Mouse (Mus musculus) forebrain, embryonic 12.5 days (tissue): ENCODE data around the gene Sbno2. TPM values are rescaled to one million over a fixed set of nuclear protein-coding genes. Genes with fewer than 3 reads are reported as not detected.
A peak's percentile ranks its signal among the peaks of the same experiment; 100 is the strongest.

Source experiments
- ATAC-seq: fragments of 200-750 bp; cut with Nextera tagmentation; 2 replicates; pipeline ENCODE4 v1.8.0; 2017; ENCODE audit warnings: moderate TSS enrichment; ENCODE audit not compliant: low FRiP score
- H3K27ac ChIP-seq: fragments of 300-500 bp; sonication (generic); 2 replicates; pipeline ENCODE4 v1.5.1; 2016; ENCODE audit warnings: mild to moderate bottlenecking
- H3K27me3 ChIP-seq: fragments of 300-500 bp; sonication (generic); 2 replicates; pipeline ENCODE4 v1.6.1; 2016; ENCODE audit warnings: mild to moderate bottlenecking
- H3K36me3 ChIP-seq: fragments of 300-500 bp; sonication (generic); replicated peaks from 2 replicates; pipeline ENCODE4 v1.6.1; 2016; ENCODE audit warnings: mild to moderate bottlenecking
- H3K4me1 ChIP-seq: fragments of 300-500 bp; sonication (generic); 2 replicates; pipeline ENCODE4 v1.6.1; 2016
- H3K4me2 ChIP-seq: fragments of 300-500 bp; sonication (generic); 2 replicates; pipeline ENCODE4 v1.6.1; 2016; ENCODE audit warnings: mild to moderate bottlenecking, moderate library complexity
- H3K4me3 ChIP-seq: fragments of 300-500 bp; sonication (generic); replicated peaks from 2 replicates; pipeline ENCODE4 v1.5.1; 2016; ENCODE audit warnings: mild to moderate bottlenecking
- H3K9ac ChIP-seq: fragments of 300-500 bp; sonication (generic); 2 replicates; pipeline ENCODE4 v1.6.1; 2016; ENCODE audit warnings: mild to moderate bottlenecking
- H3K9me3 ChIP-seq: fragments of 300-500 bp; sonication (generic); 2 replicates; pipeline ENCODE4 v1.6.1; 2016
- WGBS: fragments of 180-500 bp; shearing (Covaris S2); methylation state at CpG from one replicate; pipeline ENCODE4 v1.1.7; 2016; 5-methylcytosine and 5-hydroxymethylcytosine counted together
- polyA plus RNA-seq: library from polyadenylated mRNA; unstranded; fragments of >200 nt; fragmentation: Nextera tagmentation; extraction: Ambion mirVana; gene quantifications from 2 replicates; pipeline ENCODE4 v1.2.1, GENCODE M21; 2016

The Sbno2 gene
- polyA plus RNA-seq, 1 experiment from 2014 or later = 16.4 TPM

GRCm38 (mm10) chr10:80147719-80148601, 42.6 kb upstream of the Sbno2 start, which contains the start of gene Midn:
TSS of gene Midn (plus strand) at chr10:80148272.
- ATAC-seq = peak; percentile 37
- H3K27ac ChIP-seq = peak within 1 kb of the TSS; percentile 100
- peaks cover 57% of the 10 kb centered on the region for H3K36me3 ChIP-seq
- H3K4me3 ChIP-seq = peak within 1 kb of the TSS; percentile 97
- WGBS = 1% methylated on average over 40 of the region's 42 CpGs
- H3K9ac ChIP-seq = peak within 1 kb of the TSS; percentile 91
- peaks cover 62% of the 10 kb centered on the region for H3K4me1 ChIP-seq
- H3K4me2 ChIP-seq = peak within 1 kb of the TSS; percentile 70
- H3K9me3 ChIP-seq = no peaks in the 10 kb centered on the region
- H3K27me3 ChIP-seq = no peaks in the 10 kb centered on the region

- Histone ChIP-seq H3K27ac (peak overlapping the region; percentile 100), H3K36me3 (peaks cover 49% of the 10 kb centered on the region), H3K9ac (peak overlapping the region; percentile 91; the same call in 1 of the 2 replicates)
Observed at GRCm38 (mm10) chr10:80147146-80147718, 41.9 kb upstream of the Sbno2 start.

DNA sequence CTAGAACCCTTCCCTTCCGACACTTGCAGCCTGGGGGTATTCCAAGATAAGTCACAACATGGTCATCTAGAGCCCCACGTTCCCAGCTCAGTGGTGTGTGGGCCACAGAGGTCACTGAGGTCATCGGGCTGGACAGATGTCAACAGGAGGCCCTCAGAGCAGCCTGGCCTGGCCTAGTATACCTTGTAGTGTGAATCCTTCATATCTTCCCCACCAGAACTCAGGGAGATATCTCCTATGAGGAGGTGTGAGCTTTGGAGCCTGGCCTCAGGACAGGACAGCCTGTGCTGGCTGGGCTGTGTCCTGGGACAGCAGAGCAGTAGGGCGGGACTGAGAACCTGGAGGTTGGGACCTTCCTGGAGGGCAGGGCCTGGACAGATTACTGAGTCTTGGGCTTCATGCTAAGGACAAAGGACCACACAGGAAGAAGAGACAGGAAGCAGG, 41.2 kb upstream of the Sbno2 start:
- H3K4me3 ChIP-seq = no peak overlapping the region
- no peak overlapping the region for H3K4me2 ChIP-seq
- H3K36me3 ChIP-seq = peaks cover 43% of the 10 kb centered on the region
- H3K27ac ChIP-seq = peak overlapping the region; percentile 100; the same call in 1 of the 2 replicates
- H3K27me3 ChIP-seq = no peaks in the 10 kb centered on the region
- ATAC-seq = no peak
- no peak overlapping the region for H3K9ac ChIP-seq
- H3K9me3 ChIP-seq = no peaks in the 10 kb centered on the region
- peaks cover 57% of the 10 kb centered on the region for H3K4me1 ChIP-seq
- 84% methylated on average over 4 of the region's 4 CpGs for WGBS

More at GRCm38 (mm10) chr10:80147146-80147718, 41.9 kb upstream of the Sbno2 start:
- H3K9me3 ChIP-seq = no peaks in the 10 kb centered on the region
- H3K27me3 ChIP-seq = no peaks in the 10 kb centered on the region
- H3K4me2 ChIP-seq = peak overlapping the region; percentile 70
- H3K4me3 ChIP-seq = peak overlapping the region; percentile 97; the same call in 1 of the 2 replicates
- ATAC-seq = no peak
- 82% methylated on average over 5 of the region's 5 CpGs for WGBS
- H3K4me1 ChIP-seq = peaks cover 60% of the 10 kb centered on the region

GRCm38 (mm10) chr10:80145896-80146295, 40.5 kb upstream of the Sbno2 start:
- Histone ChIP-seq H3K27ac (peak overlapping the region; percentile 19; the same call in 1 of the 2 replicates), H3K27me3 (no peaks in the 10 kb centered on the region), H3K36me3 (peaks cover 38% of the 10 kb centered on the region), H3K4me3 (no peak overlapping the region), H3K4me2 (no peak overlapping the region), H3K4me1 (peaks cover 63% of the 10 kb centered on the region), H3K9ac (no peak overlapping the region; the same call in 1 of the 2 replicates), H3K9me3 (no peaks in the 10 kb centered on the region)
- ATAC-seq = no peak
- 90% methylated on average over 6 of the region's 6 CpGs for WGBS

DNA sequence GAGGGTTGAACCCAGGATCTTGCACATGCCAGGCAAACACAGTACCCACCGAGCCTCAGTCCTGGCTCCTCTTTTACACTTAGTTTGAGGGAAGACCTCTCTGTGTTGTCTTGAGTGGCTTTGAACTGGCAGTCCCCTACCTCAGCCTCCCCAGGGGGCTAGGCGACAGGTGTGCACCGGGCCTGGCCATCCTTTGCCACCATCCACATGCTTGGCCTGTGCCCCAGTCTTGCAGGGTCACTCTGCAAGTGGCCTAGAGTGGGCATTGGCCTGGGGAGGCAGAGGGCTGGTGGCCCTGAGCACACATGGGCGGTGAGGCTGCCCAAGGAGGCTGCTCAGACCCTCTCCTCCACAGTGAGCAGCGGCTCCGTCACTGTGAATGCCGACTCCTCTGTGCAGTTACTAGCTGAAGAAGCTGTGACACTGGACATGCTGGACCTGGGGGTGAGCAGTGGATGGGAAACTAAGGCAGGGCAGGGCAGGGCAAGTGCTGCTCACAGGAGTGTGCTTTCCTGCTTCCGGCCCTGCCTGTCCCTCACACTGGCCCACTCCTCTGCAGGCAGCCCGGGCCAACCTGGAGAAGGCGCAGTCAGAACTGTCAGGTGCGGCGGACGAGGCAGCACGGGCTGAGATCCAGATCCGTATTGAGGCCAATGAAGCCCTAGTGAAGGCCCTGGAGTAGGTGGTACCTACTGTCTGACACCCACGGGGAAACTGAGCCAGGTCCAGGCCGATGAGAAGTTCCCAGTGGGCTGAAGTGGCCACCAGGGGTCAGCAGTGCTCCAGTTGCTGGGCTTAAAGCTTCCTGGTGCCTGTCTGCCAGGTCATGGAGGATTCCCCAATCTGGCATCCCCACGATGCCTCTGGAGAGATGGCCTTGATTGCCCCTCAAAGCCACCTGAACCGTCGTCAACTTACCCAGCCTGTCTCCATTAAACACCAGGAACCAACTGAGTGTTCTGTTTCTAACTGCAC, 39.8 kb upstream of the Sbno2 start:
- H3K4me2 ChIP-seq = no peak overlapping the region
- peak overlapping the region; percentile 17; the same call in 1 of the 2 replicates for H3K9ac ChIP-seq
- H3K4me3 ChIP-seq = peak overlapping the region; percentile 10; the same call in 1 of the 2 replicates
- ATAC-seq = no peak
- H3K4me1 ChIP-seq = peaks cover 68% of the 10 kb centered on the region
- H3K36me3 ChIP-seq = peaks cover 38% of the 10 kb centered on the region
- H3K27me3 ChIP-seq = no peaks in the 10 kb centered on the region
- no peaks in the 10 kb centered on the region for H3K9me3 ChIP-seq
- 76% methylated on average over 20 of the region's 20 CpGs for WGBS
- H3K27ac ChIP-seq = peak overlapping the region; percentile 43; the same call in 1 of the 2 replicates

DNA sequence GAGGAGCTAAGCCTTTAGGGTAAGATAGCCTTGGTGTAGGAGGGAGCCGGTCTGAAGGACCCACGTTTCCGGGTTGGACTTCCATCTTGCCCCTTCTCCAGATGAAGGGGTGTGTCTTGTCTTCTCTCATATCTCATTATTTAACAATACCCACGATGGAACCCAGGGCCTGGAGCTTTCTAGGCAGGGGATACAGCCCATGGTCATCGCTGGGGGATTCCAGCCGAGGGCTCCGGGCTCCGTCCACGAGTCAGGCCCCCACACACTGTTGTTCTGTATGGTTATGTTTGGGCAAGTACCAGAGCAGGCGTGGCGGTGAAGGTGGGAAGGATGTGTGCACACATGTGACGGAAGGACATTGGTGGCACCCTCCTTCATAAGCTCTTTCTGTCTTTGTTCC, 38.8 kb upstream of the Sbno2 start:
- peaks cover 73% of the 10 kb centered on the region for H3K4me1 ChIP-seq
- no peak overlapping the region for H3K4me2 ChIP-seq
- ATAC-seq = no peak
- H3K9ac ChIP-seq = no peak overlapping the region
- no peak overlapping the region for H3K27ac ChIP-seq
- no peaks in the 10 kb centered on the region for H3K9me3 ChIP-seq
- H3K36me3 ChIP-seq = peaks cover 34% of the 10 kb centered on the region
- WGBS = 91% methylated on average over 12 of the region's 12 CpGs
- peaks cover 7% of the 10 kb centered on the region; the same call in 1 of the 2 replicates for H3K27me3 ChIP-seq
- peak overlapping the region; percentile 10; the same call in 1 of the 2 replicates for H3K4me3 ChIP-seq

DNA sequence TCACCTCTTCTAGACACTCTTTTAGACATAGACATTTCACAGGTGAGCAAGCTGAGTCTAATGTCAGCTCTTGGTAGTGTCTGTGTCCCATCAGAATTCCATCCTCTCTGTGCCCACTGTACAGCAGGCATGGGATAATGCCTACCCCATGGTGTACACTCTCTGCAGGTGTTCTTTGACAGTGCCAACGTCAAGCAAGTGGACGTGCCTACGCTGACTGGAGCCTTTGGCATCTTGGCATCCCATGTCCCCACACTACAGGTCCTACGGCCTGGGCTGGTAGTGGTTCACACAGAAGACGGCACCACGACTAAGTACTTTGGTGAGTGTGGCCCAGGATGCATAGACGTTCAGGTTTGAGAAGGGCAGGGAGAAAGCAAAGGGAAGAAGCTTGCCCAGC, 38.3 kb upstream of the Sbno2 start:
- Histone ChIP-seq H3K4me2 (0 out of 2 replicates have a peak overlapping the region, but pooled peaks have one; percentile 89), H3K9ac (no peak overlapping the region), H3K36me3 (peaks cover 34% of the 10 kb centered on the region), H3K4me3 (0 out of 2 replicates have a peak overlapping the region, but pooled peaks have one; percentile 10), H3K27me3 (peaks cover 7% of the 10 kb centered on the region; the same call in 1 of the 2 replicates), H3K4me1 (peaks cover 76% of the 10 kb centered on the region), H3K9me3 (no peaks in the 10 kb centered on the region), H3K27ac (no peak overlapping the region)
- WGBS = 92% methylated on average over 7 of the region's 7 CpGs
- ATAC-seq = no peak

DNA sequence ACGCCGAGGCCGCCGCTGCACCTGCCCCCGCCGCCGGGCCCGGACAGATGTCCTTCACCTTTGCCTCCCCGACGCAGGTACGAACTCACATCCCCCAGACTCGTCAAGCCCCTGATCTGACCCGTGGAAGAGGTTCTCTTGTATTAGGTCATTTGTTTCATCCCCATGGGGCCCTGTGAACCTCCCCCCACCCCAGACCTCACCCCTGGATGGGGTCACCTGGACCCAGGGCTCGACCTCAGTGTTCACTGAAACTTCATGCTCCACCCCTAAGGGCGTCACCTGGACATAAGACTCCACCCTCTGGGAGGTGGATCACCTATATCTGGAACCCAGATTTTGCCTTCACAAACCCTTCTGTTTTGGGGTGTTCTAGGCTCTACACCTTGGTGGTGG, 37.2 kb upstream of the Sbno2 start:
- peaks cover 81% of the 10 kb centered on the region for H3K4me1 ChIP-seq
- H3K9ac ChIP-seq = peak overlapping the region; percentile 81
- ATAC-seq = no peak
- no peaks in the 10 kb centered on the region for H3K9me3 ChIP-seq
- H3K4me3 ChIP-seq = peak overlapping the region; percentile 65
- peaks cover 15% of the 10 kb centered on the region; the same call in 1 of the 2 replicates for H3K27me3 ChIP-seq
- WGBS = under 1% methylated on average over 15 of the region's 15 CpGs
- peaks cover 34% of the 10 kb centered on the region for H3K36me3 ChIP-seq
- peak overlapping the region; percentile 89 for H3K4me2 ChIP-seq
- H3K27ac ChIP-seq = peak overlapping the region; percentile 75

GRCm38 (mm10) chr10:80141786-80142529, 36.6 kb upstream of the Sbno2 start:
- peak overlapping the region; percentile 82 for H3K27ac ChIP-seq
- peak overlapping the region; percentile 89 for H3K4me2 ChIP-seq
- peaks cover 81% of the 10 kb centered on the region for H3K4me1 ChIP-seq
- 1% methylated on average over 43 of the region's 43 CpGs for WGBS
- H3K4me3 ChIP-seq = peak overlapping the region; percentile 65
- H3K9ac ChIP-seq = peak overlapping the region; percentile 81
- H3K36me3 ChIP-seq = peaks cover 34% of the 10 kb centered on the region
- ATAC-seq = peak; percentile 83
- peaks cover 20% of the 10 kb centered on the region for H3K27me3 ChIP-seq
- H3K9me3 ChIP-seq = no peaks in the 10 kb centered on the region

DNA sequence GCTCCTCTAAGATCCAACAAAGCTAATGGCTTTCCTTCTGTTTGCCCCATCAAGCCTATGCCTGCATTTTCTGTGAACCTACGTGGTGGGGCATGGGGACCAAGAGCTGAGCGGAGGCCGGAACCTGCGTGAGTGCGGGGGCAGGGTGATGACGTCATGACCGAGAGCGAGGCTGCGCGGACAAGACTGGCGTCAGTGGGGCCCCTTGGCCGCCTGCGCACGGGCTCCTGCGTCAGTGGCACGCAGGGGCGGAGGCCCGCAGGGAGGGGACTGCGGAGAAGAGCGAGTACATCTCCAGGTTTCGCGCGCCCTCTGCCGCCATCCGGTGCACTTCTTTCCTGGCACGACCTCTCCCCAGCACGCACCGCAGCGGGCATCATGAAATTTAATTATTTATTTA, 35.9 kb upstream of the Sbno2 start:
- WGBS = under 1% methylated on average over 29 of the region's 29 CpGs
- H3K4me1 ChIP-seq = peaks cover 82% of the 10 kb centered on the region

GRCm38 (mm10) chr10:80140666-80141035, 35.3 kb upstream of the Sbno2 start, which contains the start of gene Cbarp:
TSS of gene Cbarp (minus strand) at chr10:80140835.
- no peak for ATAC-seq
- peak within 1 kb of the TSS; percentile 95 for H3K4me2 ChIP-seq
- H3K4me3 ChIP-seq = peak within 1 kb of the TSS; percentile 72
- peak within 1 kb of the TSS; percentile 51 for H3K9ac ChIP-seq
- peaks cover 78% of the 10 kb centered on the region for H3K4me1 ChIP-seq
- 76% methylated on average over 10 of the region's 10 CpGs for WGBS
- H3K27me3 ChIP-seq = peaks cover 33% of the 10 kb centered on the region
- H3K27ac ChIP-seq = peak within 1 kb of the TSS; percentile 90
- peaks cover 31% of the 10 kb centered on the region for H3K36me3 ChIP-seq
- no peaks in the 10 kb centered on the region for H3K9me3 ChIP-seq

More for the DNA sequence above, 35.9 kb upstream of the Sbno2 start:
- peaks cover 27% of the 10 kb centered on the region for H3K27me3 ChIP-seq
- peak overlapping the region; percentile 65 for H3K4me3 ChIP-seq
- peaks cover 31% of the 10 kb centered on the region for H3K36me3 ChIP-seq
- no peaks in the 10 kb centered on the region for H3K9me3 ChIP-seq
- peak overlapping the region; percentile 89 for H3K4me2 ChIP-seq
- ATAC-seq = peak; percentile 51
- H3K27ac ChIP-seq = peak overlapping the region; percentile 82
- peak overlapping the region; percentile 51 for H3K9ac ChIP-seq
